Mouse (Mus musculus) neutrophil, adult 5-6 weeks (primary cell): ENCODE measurements around the gene Lgi2. TPM values are rescaled to one million over a fixed set of nuclear protein-coding genes. Genes with fewer than 3 reads are reported as not detected.

Experiments used
- ATAC-seq: fragments of 151-379, 151-347 bp; 2 replicates; pipeline ENCODE4 v1.8.0; 2017; ENCODE audit warnings: mild to moderate bottlenecking, moderate TSS enrichment; ENCODE audit not compliant: insufficient number of reproducible peaks, poor library complexity, low FRiP score, severe bottlenecking; ENCODE audit errors: extremely low read depth
- total RNA-seq: library from RNA; stranded (forward); fragments of 200-1000 nt; gene quantifications from 2 replicates; pipeline ENCODE4 v1.2.3, GENCODE M21; 2017

The Lgi2 gene
- total RNA-seq, 1 experiment from 2014 or later: not detected

DNA sequence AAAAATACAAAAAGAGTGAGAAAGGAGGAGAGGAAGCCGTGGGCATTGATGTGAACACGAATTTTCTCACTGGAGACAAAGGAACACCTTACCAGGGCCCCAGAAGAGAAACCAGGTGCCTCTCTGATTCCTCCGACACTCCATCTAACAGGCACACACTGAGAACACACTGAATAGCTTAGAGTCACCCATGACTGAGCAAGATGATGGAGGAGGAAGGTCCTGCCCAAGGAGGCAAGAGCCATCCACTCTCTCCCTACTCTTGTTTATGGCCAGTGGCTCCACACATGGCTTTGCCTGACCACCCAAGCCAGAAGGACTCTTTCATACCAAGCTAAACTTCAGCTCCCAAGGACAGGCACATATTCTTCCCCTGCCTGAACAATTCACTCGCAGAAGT lies 22.5 kb downstream of the Lgi2 start:
- ATAC-seq: no peak

DNA sequence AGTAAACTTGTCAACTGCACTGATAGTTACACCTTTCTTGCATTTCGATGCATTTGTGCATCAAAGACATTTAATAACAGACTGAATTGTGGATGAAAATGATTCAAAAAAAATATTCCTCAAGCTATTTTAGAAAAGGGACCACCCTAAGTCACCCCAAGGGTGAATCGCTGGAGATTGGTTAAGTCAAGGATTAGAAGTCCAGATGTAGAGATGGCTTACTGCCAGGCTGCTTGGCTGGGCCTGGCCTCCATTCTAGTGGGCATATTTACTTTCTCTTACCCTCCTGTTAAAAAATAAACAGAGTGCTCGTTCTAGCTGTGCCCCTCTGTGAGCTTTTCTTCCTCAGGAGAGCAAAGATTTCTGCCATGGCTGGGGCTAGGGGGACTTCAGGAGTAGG lies 26.1 kb downstream of the Lgi2 start:
- no peak for ATAC-seq

DNA sequence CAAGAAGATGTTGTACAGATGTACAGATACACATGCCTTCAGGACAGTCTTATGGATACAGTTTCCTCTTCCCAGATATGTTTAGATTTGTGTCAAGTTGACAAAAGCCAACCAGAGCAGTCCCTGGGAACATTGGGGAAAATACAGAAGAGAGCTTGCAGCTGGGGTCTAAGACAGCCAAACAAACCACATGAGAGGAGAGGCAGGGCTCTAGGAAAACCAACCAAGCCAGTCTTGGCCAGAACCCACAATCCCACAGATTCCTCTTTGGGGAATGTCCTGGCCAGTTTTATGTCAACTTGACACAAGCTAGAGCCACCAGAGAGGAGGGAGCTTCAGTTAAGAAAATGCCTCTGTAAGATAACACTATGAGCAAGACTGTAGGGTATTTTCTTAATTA lies 26.8 kb downstream of the Lgi2 start:
- no peak for ATAC-seq

DNA sequence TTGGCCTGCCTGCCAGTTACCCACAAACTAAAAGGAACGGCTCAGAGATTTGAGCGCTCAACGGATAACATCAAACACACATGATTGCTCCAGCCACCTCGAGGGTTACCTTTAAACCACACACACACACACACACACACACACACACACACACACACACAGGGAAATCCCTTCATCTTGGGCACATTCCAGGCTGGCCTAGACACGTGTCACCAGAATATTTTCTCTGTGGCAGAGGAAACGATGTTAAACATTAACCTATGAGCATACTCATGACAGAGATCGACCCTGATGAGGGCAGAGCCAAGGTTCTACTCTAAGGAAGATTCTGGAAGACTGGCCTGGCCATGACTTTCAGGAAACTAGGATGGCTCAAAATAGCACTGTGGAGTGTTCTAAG lies 29.2 kb downstream of the Lgi2 start:
- ATAC-seq: no peak

DNA sequence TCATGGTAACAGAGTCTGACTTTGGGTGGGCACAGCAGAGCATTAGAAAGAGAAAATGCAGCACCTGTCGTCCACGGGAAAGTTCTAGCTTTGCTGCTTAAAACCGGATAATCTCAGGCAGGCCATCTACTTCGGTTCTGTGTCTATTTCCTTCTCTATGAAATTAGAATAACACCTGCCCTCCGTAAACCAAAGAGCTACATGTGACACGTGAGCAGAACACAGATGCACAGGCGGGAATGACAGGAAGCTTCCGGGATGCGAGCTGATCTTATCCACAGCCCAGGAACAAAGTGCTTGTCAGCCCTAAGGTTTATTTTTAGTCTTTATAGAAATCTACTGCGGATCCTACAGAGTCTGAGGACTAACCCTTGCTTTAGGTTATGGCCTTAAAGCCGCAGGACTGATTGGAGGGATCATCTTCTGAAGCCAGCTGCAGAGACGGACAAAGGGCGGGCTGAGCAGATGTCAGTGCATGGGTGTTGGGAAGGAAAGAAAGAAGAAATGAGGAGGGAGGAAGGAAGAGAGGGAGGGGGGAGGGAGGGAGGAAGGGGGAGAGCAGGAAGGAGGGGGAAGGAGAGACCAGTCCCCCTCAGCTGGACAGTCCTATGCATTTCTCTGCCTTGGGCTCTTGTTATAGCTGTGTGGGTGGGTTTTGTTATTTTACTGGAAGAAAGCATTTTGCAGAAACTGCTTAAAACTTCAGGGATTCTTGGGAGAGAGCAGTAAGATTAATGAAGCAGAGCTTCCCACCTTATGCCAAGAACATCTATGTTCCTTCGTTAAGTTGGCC lies 31.3 kb downstream of the Lgi2 start:
- no peak for ATAC-seq

DNA sequence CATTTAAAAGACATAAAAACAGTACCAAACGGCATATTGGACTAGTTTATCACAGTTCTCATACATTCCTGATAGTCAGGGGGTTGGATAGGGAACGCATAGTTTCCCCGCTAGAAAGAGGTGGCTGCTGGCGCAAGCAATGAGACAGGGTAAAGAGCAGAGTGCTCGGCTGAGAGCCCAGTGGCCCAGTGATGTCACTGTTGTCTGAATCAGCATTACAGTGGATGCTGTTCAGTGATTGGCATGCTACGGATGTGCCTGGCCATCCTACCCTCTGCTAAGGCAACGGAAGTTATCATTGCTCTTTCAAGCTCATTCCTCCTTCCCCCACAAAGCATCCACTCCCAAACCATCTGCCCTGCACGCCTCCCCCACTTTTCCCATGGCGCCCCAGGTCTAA lies 32.6 kb downstream of the Lgi2 start:
- no peak for ATAC-seq

DNA sequence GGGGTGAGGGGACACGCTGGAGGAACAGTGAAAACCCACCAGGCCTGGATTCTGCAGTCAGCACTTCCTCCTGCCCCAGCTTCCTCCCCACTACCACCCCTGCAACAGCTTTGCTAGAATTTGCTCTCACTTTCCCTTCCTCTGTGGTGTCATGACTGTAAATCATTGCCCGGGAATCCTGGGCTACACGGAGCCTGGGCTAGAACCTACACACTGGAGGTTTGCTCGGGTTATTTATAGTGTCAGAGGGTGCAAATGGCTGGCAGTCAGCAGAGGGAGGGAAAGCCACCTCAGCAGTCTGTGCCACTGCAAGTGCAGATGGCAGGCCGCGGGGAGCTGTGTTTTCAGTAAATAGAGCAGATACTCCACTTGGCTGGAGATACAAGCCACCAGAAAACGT lies 37.7 kb downstream of the Lgi2 start:
- no peak for ATAC-seq

DNA sequence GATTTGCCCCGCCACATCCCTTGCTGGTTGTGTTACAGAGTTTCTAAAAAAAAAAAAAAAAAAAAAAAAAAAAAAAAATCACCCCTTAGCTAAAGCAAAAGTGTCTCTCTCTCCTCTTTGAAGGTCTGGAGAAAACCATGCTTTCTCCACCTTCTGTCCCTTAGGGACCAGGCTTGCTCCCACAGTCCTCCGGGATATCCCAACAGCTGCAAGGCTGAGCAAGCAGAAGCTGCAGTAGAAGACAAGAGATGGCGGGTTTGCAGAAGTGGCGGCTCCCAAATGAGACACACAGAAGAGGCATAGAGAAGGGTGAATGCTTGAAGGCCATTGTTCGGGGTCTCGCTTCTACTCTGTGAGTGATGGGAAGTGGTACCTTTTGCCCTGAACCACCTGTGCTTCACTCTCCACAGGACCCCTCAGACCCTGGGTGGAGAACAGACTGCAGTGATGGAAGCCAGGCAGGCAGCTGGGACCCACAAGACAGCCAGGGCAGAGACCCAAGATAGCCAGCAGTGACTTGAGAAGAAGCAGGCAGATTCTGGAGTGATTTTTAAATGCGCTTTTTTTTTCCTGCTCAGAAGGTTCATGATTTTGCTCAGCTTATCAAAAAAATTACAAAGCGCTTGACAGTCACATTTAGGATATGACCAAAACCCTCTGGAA lies 39.8 kb downstream of the Lgi2 start:
- ATAC-seq: no peak

DNA sequence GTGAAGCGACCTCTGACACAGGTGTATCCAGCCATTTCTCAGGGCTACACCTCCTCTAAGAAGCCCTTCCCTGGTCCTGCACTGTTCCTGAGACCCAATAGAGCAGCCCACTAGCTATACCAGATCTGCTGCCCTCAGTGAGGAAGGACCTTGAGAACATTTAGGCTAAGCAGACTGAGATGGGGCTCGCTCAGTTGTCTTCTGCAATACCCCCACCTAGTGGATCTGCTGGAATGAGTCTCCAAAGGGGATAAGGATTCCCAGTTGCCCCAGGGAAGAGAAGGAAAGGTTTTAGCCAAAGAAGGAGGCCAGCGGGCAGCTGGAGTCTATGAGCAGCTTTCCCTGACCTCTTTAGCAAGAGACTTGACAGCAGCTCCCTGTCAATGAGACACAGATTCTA lies 42.1 kb downstream of the Lgi2 start:
- no peak for ATAC-seq

DNA sequence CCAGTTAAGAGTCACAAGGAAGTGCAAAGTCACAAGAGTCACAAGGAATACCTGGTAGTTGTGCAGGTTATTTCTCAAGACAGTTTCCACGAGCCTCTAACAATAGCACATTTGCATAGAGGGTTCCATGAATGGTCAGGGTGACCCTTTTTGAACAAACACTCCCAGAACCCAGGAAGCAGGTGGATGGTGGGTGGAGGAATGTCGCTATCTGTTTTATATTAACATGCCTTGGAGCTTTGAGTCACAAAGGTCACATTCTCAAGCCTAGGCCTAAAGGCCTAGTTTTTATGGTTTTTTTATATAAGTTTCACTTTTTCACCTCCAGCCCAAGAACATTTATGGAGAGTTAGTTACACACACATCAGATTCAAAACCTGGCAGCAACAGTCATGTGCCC lies 46.3 kb downstream of the Lgi2 start:
- ATAC-seq: no peak

DNA sequence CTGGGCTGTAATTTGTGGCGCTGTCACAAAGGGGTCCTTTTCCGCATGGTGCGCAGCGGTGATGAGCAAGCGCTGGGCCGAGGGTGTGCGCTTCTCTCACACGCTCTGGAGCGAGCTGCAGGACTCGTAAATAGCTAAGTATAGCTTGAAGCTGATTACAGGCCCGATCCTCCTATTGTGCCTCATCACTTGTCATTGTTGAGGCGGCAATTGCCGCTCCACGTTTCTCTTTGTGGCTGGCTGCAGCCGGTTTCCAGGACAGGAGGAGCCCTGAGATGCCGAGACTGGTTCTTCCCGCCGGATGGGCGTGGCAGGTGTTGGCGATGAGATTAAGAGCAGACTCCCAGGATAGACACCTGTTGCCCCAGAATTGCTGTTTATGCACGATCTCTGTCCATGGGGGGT lies 50.2 kb downstream of the Lgi2 start:
- no peak for ATAC-seq

DNA sequence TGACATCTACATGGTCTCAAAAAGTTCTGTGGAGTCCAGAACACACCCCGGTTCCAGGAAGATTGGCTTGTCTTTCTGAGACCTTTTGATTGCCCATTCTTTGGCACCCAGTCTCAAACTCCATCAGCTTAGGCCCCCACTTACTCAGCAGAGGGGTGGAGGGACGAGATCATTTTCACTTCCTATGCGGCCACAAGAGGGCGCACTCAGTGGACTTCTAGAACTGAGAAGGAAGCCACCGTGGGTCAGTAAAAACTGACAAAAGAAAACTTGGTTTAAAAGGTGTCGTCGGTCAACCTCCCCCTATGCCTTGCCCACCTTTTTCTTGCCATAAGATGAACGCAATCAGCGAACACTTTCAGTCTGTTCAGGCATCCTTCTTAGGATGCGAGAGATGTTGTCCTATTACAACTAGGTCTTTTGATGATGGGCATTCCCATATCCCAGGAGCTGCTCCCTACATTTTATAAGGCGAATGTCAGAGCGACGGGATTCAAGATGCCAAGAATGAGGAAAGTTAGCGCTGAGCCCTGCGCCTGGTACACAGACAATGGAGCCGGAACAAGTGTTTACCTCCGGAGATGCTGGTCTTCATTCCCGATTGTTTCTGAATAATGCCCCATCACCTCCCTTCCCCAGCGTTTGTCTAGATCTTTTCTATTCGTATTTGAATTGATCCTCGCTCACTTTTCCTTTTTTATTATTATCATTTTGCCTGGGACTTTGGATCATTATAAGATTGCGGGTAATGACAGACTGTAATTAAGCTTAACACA lies 50.8 kb downstream of the Lgi2 start:
- ATAC-seq: no peak

DNA sequence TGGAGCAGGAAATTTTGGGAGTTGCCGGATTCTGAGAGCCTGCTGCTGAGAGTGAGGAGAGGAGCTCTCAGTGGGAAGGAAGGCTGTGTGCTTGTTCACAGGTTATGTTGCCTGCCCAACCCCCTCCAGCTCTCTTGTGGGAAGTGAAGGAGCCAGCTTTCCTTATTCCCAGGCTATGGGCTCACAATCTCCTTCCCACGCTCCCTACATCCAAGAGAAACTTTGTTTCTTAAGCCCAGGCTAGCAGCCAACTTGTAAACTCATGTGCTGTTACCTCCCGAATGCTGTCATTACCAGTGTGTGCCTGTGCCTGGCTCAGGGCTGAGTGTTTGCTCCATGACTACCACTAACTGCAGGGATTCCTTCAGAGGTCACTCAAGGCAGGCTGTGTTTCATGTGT lies 55.2 kb downstream of the Lgi2 start:
- no peak for ATAC-seq

DNA sequence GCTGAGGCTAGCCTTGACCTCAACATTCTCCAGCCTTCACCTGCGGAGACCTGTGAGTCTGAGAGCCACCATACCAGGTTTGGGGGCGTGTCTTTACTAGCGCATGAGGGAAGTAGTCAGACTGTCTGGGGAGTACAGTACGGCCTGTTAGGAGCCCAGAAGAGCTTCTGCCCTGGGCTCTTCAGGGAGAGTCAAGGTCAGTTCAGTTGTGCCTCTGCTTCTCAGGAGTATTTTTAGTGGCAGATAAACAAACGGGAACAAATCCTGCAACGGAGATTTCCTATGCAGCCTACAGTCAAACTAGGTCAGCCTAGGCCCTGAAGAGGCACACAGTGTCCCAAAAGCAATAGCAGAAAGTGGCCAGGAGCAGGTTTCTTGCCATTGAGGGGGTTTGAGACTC lies 56.8 kb downstream of the Lgi2 start:
- ATAC-seq: no peak

DNA sequence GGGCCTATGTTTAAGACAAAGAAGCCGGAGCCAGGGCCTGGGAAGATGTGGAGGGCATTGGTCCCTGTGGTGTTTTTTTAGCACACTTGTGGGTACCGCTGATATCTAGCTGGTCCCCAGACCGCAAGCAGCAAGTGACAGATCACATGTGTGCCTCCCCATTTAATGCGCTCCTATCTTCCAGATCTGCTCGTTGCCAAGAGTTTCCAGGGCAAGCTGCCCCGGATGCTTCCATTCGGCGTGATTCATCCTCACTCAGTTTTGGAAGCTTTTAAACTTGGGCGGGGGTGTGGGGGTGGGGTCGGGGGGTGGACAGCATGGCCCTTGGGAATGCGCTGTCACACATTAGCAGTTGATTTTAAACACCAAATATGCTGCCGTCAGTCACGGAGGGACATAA lies 61.6 kb downstream of the Lgi2 start:
- ATAC-seq: no peak

DNA sequence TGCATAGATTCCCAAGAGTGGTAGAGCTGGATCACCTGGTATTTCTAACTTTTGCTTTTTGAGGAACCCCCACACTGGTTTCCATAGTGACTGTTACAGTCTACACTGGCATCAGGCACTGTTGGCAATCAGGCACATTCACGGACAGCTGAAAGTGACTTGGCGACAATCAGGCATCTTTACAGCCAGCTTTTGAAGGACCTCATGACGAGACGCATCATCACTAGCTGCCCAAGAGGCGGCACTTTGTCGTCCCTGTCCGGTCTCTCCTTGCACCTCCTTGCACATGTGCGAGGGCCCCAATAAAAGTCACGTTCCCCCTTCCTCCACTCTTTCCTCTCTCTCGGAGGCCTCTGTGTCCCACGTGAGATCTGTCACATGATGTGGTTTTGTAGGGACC lies 62.1 kb downstream of the Lgi2 start:
- ATAC-seq: no peak

DNA sequence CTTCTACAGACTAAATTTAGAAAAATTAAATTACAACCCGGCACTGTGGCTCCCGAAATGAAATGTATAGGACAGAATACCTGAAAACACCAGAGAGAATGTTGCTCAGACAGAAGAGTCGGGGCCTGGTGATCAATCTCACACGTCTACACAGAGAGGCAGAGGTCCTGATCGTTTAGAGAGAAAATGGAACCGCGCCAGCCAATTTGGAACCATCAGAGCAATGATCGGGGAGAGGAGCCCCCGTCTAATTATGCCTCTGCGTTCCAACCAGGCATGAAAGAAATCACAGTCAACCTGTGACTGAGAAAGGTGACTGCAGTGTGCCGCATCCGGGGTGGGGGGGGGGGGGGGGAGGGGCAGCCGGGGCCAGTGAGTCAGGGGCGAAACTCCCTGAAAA lies 70.6 kb downstream of the Lgi2 start:
- ATAC-seq: no peak

DNA sequence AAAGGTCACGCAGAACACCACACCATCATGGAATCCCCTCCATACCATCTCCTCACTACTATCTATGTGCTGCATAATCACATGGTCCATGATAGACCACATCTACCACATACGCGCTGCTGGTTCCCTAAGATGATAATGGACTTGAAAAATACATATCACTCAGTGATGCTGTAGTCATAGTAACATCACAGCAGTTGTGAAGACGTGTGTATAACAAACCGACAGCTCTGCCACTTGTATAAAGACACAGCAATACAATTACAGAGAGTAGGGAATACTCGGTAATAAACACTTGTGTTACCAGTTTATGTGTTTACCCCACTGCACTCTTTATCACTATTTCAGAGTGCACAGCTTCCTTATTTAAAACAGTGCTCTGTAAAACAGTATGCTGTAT lies 74.8 kb downstream of the Lgi2 start:
- ATAC-seq: no peak

DNA sequence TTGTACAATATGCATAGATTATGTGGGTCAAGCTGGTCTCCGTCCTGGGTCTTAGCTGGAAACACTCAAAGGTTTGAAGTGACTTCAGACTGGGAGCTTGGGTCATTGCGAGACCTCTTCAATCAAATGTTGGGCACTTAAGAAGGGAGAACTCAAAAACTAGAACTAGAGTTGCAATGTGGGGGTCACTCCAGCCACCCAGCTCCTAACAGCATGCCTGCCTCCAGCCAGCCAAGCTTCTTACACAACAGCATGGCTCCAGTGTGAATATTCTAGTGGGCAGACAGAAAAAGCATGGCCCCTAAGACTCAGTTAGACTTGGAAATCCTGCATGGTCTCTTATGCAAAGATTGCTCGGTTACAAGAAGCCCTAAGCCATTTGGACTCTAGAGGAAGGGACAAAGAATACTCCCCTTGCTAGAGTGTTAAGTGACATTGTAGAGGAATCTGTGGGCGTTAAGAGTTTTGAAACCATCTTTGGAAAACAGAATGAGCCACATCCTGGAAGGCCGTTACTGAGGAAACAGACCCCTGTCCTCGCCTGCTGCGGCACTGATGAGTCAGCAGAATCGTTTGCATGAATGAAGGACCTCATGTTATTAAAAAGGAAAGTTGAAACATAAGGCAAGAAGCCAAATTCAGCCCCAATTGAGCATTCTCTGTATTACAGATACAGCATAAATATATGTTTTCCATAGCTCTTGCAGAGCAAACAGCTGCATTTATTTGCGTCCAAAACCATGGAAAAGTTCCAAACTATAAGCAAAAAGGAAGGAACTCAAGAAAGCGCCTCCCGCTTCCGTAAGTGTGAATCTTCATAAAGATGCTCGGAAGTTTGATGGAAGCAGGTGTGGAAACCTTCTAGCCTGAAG lies 78.5 kb downstream of the Lgi2 start:
- ATAC-seq: no peak
